Mouse (Mus musculus): ENCODE measurements around the gene Eomes.

The Eomes gene

DNA sequence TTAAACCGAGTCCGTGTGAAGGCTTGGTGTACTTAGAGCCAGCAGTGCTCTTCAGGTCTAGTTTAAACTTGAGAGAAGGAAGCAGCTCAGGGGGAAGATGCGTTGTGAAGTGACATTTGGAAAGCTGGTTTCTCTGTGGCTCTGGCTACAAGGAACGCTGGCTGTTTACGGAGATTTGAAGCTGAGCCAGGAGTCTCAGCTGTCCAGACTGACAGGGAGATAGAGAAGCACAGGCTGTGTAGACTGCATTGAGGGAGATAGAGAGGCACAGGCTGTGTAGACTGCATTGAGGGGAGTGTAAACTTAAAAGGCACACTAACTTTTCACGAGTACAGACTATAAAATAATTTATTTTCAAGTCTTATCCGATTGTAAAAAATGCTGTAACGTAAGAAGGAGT lies 42.0 kb downstream of the Eomes start:
- peak; percentile 39 to 59 for DNase-seq

DNA sequence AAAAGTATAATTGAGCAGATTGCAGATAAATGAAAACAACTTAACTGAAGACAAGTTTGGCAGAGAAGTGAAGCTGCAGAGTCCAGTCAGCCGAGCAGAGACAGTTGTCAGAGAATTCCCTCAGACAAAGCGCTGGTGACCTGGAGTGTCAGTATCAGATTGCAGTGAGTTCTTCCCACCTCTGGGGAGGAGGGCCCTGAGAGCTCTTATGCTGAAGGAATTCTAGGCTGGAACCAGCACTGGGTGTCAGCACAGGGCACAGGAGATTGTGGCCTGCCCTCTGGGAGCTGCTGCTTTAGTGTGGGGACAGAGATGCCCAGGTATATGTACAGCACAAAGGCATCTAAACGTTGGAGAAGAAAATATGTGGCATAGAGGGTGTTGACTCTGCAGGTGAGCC lies 42.8 kb downstream of the Eomes start:
- no peak for DNase-seq

DNA sequence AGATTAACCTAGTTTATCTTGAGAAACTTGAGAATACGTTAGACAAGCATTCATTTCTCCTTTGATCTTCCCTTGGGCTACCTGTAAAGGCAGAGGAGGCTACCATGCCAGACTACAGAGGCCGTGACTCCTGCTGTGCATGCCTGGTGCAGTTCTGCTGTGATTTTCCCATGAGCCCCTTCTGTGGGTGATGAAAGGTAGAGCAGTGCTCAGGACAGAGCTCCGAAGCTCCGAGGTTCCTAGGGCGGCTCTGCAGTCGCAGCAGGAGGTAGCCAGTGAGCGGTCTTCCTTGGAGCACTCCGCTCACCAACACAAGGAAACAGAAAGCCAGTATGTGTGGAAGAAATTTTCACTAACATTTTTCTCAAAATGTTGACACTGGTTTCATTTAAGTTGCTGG lies 43.6 kb downstream of the Eomes start:
- no peak for DNase-seq

DNA sequence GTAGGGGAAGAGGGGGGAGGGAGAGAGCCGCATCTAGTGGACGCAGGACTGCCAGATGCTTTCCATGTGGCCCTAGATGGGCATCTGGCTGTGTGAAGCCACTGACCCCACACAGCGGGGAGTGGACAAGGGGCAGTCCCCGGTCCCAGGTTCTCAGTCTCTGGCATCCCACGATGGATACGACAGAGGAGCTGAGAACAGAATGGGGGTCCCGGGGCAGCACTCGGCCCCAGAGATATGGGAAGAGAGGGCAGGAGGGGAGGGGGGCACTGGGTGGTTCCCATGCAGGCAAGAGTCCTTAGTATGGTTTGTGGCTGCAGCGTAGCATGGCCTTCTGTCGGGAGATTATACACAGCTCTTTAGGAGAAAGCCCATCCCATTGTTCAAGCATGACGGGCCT lies 45.7 kb downstream of the Eomes start:
- DNase-seq: no peak

DNA sequence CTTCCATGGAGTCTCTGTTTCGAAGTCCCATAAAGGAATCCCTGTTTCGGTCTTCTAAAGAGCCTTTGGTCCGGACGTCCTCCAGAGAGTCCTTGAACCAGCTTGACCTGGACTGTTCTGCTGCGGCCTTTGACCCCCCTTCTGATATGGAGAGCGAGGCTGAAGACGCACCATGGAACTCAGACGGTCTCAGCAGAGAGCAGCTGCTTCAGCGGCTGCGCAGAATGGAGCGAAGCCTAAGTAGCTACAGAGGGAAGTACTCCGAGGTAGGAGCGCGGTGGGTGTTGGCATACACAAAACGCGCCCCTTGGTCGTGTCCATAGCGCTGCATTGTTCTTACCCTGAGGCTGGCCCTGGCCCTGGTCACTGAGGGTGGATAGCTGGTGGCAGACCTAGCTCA lies 49.0 kb downstream of the Eomes start:
- DNase-seq: no peak

DNA sequence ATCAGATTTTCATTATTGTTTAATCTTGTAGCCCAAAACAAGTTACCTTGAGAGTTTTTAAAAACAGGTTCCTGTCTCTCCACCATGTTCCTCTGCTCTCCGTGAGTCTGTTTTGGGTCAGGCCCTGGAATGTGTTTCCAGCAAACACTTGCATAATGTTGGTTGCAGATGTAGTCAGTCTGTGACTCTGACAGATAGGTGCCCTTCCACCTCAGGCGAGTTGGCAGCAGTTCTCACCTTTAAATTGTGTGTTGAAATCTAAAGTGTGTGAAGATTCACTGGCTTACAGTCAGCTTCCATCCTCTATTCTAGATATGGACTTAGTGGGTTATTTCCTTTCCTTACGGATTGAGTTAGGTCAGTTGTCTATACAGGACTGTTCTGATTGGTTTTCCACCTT lies 51.8 kb downstream of the Eomes start:
- DNase-seq: no peak

DNA sequence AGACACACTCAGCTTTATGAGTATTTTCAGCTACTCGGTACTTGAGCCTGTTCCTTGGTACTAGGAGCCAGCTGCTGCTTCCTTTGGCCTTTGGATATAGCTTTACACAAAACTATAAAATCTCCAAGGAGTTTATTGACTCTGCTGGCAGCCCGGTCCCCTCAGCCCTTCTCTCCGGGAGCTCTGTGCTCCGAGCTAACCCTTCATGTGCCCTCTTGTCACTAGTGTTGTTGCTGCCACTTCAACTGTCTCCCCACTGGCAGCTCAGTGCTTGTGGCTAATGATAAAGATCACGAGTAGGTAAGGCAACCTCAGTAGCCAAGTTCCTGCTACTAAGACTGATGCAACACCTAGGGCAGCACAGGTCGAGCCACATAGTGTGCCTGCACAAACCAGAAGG lies 52.7 kb downstream of the Eomes start:
- DNase-seq: no peak

GRCm38 (mm10) chr9:118532516-118533205 lies 54.6 kb downstream of the Eomes start:
- DNase-seq: no peak

Measured in cerebellum, postnatal 14 days (tissue).